Mouse (Mus musculus) liver, embryonic 13.5 days (tissue): ENCODE results near the gene AI481877. TPM values are rescaled to one million over a fixed set of nuclear protein-coding genes. Genes with fewer than 3 reads are reported as not detected.
"Not testable (repeated sequence)": the region's sequence is repeated elsewhere in the genome, so short reads cannot be mapped to it uniquely, and the experiment has no call there.

ENCODE experiments used
- ATAC-seq: fragments of 200-750 bp; cut with Nextera tagmentation; 2 replicates; pipeline ENCODE4 v1.8.0; 2017; ENCODE audit warnings: low read depth, mild to moderate bottlenecking, moderate number of reproducible peaks, moderate library complexity
- DNase-seq: peaks from one replicate; pipeline ENCODE4 v3.0.0; 2022
- H3K27ac ChIP-seq: fragments of 300-500 bp; sonication (generic); 2 replicates; pipeline ENCODE4 v1.5.1; 2015; ENCODE audit warnings: moderate library complexity, mild to moderate bottlenecking, inconsistent platforms
- H3K27me3 ChIP-seq: fragments of 300-500 bp; sonication (generic); 2 replicates; pipeline ENCODE4 v1.6.1; 2015; ENCODE audit warnings: mild to moderate bottlenecking, inconsistent platforms
- H3K36me3 ChIP-seq: fragments of 300-500 bp; sonication (generic); 2 replicates; pipeline ENCODE4 v1.6.1; 2015; ENCODE audit warnings: mild to moderate bottlenecking, inconsistent platforms
- H3K4me1 ChIP-seq: fragments of 300-500 bp; sonication (generic); replicated peaks from 2 replicates; pipeline ENCODE4 v1.6.1; 2015; ENCODE audit warnings: inconsistent platforms
- H3K4me2 ChIP-seq: fragments of 300-500 bp; sonication (generic); 2 replicates; pipeline ENCODE4 v1.6.1; 2015; ENCODE audit warnings: inconsistent platforms, mild to moderate bottlenecking, moderate library complexity
- H3K4me3 ChIP-seq: fragments of 300-500 bp; sonication (generic); replicated peaks from 2 replicates; pipeline ENCODE4 v1.5.1; 2015; ENCODE audit warnings: mild to moderate bottlenecking, inconsistent platforms
- H3K9ac ChIP-seq: fragments of 300-500 bp; sonication (generic); 2 replicates; pipeline ENCODE4 v1.6.1; 2015; ENCODE audit warnings: mild to moderate bottlenecking, inconsistent platforms
- H3K9me3 ChIP-seq: fragments of 300-500 bp; sonication (generic); replicated peaks from 2 replicates; pipeline ENCODE4 v1.6.1; 2016; ENCODE audit warnings: inconsistent platforms
- WGBS: fragments of 180-500 bp; shearing (Covaris S2); methylation state at CpG from one replicate; pipeline ENCODE4 v1.1.7; 2015; ENCODE audit not compliant: insufficient replicate concordance; 5-methylcytosine and 5-hydroxymethylcytosine counted together
- polyA plus RNA-seq: library from polyadenylated mRNA; unstranded; fragments of >200 nt; fragmentation: Nextera tagmentation; extraction: Ambion mirVana; gene quantifications from 2 replicates; pipeline ENCODE4 v1.2.1, GENCODE M21; 2015

Gene AI481877
- not detected in 2 replicates for polyA plus RNA-seq

GRCm38 (mm10) chr4:59138507-59139033 is at the start of gene AI481877:
Gene AI481877 (minus strand): TSS chr4:59138983.
- ATAC-seq, H3K27me3 ChIP-seq, H3K4me2 ChIP-seq, H3K36me3 ChIP-seq, H3K27ac ChIP-seq, H3K4me1 ChIP-seq, H3K4me3 ChIP-seq, H3K9ac ChIP-seq, H3K9me3 ChIP-seq, DNase-seq: not testable (repeated sequence)
- 61% methylated on average over 3 of the region's 6 CpGs for WGBS

DNA sequence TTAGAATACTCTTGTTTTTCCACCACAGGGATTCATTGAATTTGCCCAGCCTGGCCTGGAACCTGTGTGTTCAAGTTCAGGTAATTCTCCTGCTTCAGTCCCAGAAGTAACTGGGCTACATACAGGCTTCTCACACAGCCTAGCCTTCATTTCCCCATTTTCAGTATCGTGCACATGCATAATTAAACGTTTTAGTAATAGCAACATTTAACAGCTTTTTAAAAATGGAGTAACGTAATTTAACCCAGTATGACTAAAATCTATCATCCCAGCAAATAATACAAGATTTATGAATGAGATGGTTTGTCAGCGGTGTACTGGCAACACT is 49.7 kb upstream of the AI481877 start:
- DNase-seq: no peak
- Histone ChIP-seq H3K36me3 (no peaks in the 10 kb centered on the region), H3K4me1 (peaks cover 73% of the 10 kb centered on the region), H3K27me3 (no peaks in the 10 kb centered on the region), H3K4me3 (peak overlapping the region; percentile 97), H3K9ac (peak overlapping the region; percentile 98), H3K9me3 (no peaks in the 10 kb centered on the region), H3K27ac (peak overlapping the region; percentile 96), H3K4me2 (peak overlapping the region; percentile 90)
- WGBS: 13% methylated on average over 4 of the region's 4 CpGs
- no peak for ATAC-seq

DNA sequence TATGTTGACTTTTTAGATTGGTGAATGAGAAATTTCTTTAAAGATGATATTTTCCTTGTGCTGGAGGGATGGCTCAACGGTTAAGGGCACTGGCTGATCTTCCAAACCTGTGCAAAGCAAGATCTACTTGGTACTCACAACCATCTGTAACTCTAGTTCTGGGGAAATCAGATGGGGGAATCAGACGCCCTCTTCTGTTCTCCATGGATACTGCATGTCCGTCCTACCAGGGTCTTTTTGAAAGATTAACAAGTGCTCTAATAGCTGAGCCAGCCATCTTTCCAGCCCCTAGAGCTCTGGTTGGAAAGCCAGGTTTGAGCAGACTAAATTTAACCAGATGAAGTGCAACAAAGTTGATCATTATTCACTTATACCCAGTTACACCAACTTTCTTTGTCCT is 48.5 kb upstream of the AI481877 start:
- DNase-seq (peak; percentile 52), ATAC-seq (no peak)
- WGBS: 9% methylated on average over 3 of the region's 3 CpGs
- Histone ChIP-seq H3K36me3 (no peaks in the 10 kb centered on the region), H3K4me1 (peaks cover 67% of the 10 kb centered on the region), H3K4me2 (no peak overlapping the region), H3K27ac (no peak overlapping the region), H3K9ac (no peak overlapping the region), H3K9me3 (no peaks in the 10 kb centered on the region), H3K4me3 (no peak overlapping the region), H3K27me3 (no peaks in the 10 kb centered on the region)

GRCm38 (mm10) chr4:59185671-59186070 is 46.9 kb upstream of the AI481877 start:
- DNase-seq: no peak
- Histone ChIP-seq H3K27me3 (no peaks in the 10 kb centered on the region), H3K36me3 (no peaks in the 10 kb centered on the region), H3K4me1 (peaks cover 68% of the 10 kb centered on the region), H3K9me3 (no peaks in the 10 kb centered on the region), H3K9ac (no peak overlapping the region), H3K4me2 (no peak overlapping the region), H3K27ac (no peak overlapping the region), H3K4me3 (no peak overlapping the region)
- ATAC-seq: no peak
- 52% methylated on average over 3 of the region's 3 CpGs for WGBS

GRCm38 (mm10) chr4:59181320-59182271 is 42.8 kb upstream of the AI481877 start:
- Histone ChIP-seq H3K27me3 (no peaks in the 10 kb centered on the region), H3K36me3 (no peaks in the 10 kb centered on the region), H3K27ac (peak overlapping the region; percentile 16; the same call in 1 of the 2 replicates), H3K9me3 (no peaks in the 10 kb centered on the region), H3K9ac (no peak overlapping the region; the same call in 1 of the 2 replicates), H3K4me1 (peaks cover 42% of the 10 kb centered on the region), H3K4me3 (no peak overlapping the region), H3K4me2 (0 out of 2 replicates have a peak overlapping the region, but pooled peaks have one; percentile 0)
- DNase-seq (no peak), ATAC-seq (no peak)
- 38% methylated on average over 5 of the region's 5 CpGs for WGBS

DNA sequence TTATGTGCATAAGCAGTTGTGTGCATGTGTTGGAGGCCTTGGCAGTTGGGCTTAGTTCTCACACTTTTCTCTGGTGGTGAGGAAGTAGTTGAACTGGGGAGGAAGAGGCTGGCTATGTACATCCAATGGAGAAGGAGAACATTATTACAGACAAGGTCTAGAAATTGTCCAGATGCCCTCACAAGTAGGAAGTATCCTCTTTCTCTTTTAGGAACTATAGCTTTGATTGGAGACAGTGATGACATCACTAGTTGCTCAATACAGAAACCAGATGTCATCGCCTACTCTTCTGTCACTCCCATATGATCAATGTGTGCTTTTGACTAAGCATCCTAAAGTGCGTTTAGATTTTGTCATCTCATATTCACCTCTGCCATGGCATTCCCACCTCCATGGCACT is 38.8 kb upstream of the AI481877 start:
- Histone ChIP-seq H3K4me3 (no peak overlapping the region), H3K27ac (no peak overlapping the region), H3K9ac (no peak overlapping the region), H3K4me2 (no peak overlapping the region), H3K27me3 (no peaks in the 10 kb centered on the region), H3K4me1 (peaks cover 39% of the 10 kb centered on the region), H3K36me3 (no peaks in the 10 kb centered on the region), H3K9me3 (no peaks in the 10 kb centered on the region)
- ATAC-seq: no peak
- no peak for DNase-seq
- WGBS: 74% methylated on average over 2 of the region's 2 CpGs

DNA sequence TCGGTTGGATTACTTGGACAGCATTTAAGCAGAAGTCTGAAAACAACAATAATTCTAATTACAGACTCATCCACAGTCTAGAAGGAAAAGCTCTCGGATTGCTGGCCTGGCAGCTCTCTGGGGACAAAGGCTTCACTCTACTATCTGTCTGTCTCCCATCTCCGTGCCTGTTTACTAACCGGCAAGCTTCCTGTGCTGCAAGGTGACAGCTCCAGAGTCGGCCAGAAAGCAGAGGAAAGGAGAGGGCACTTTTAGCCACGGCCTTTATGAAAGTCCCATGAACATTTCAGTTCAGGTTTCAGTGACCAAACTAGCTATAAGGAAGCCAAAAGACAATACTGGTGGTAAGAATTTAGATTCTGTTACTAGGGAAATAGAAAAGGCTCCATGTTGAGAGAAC is 37.1 kb upstream of the AI481877 start:
- no peaks in the 10 kb centered on the region for H3K9me3 ChIP-seq
- no peaks in the 10 kb centered on the region for H3K36me3 ChIP-seq
- ATAC-seq (no peak), DNase-seq (no peak)
- H3K4me2 ChIP-seq: no peak overlapping the region
- no peaks in the 10 kb centered on the region for H3K27me3 ChIP-seq
- no peak overlapping the region for H3K4me3 ChIP-seq
- no peak overlapping the region for H3K27ac ChIP-seq
- H3K9ac ChIP-seq: no peak overlapping the region
- H3K4me1 ChIP-seq: peaks cover 26% of the 10 kb centered on the region
- 29% methylated on average over 6 of the region's 6 CpGs for WGBS

- H3K36me3 ChIP-seq: no peaks in the 10 kb centered on the region
Observed at GRCm38 (mm10) chr4:59175003-59175402, 36.2 kb upstream of the AI481877 start.

DNA sequence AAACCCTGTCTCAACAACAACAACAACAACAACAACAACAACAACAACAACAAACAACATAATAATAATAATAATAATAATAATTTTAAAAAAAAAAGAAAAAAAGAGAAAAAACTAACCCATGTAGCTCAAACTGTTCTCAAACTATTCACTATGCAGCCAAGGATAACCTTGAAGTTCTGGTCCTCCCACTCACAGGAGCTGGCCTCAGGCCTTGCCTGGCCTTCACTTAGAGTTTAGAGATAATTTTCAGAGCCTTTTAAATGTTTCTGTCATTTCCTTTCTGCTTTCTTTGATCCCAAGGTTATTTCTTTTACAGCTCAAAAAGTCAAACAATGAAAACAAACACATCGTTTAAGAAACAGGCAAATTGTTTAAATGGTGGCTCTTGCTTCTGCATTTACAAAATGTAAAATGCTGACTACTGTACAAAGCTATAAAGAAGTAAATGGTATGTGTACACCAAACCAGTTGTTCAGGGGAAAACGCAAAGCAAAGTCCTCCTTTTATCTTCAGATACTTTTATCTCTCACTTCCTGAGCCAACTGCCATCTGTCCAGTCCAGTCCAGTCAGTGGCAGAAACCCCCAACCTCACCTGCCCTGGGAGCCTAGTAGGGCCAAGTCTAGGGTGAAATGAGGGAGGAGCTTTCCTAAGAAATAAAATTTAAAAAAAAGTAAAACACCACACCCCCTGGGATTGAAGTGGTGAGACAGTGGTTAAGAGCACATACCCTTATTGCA is 34.6 kb upstream of the AI481877 start:
- Histone ChIP-seq H3K4me1 (peaks cover 33% of the 10 kb centered on the region), H3K4me3 (no peak overlapping the region), H3K27me3 (no peaks in the 10 kb centered on the region), H3K9ac (no peak overlapping the region), H3K27ac (no peak overlapping the region), H3K36me3 (no peaks in the 10 kb centered on the region), H3K4me2 (no peak overlapping the region), H3K9me3 (no peaks in the 10 kb centered on the region)
- DNase-seq: no peak
- ATAC-seq: peak; percentile 36; the same call in 1 of the 2 replicates
- WGBS: 26% methylated on average over 2 of the region's 2 CpGs

More at GRCm38 (mm10) chr4:59175003-59175402, 36.2 kb upstream of the AI481877 start:
- no peak overlapping the region for H3K27ac ChIP-seq
- 27% methylated on average over 4 of the region's 4 CpGs for WGBS
- H3K9me3 ChIP-seq: no peaks in the 10 kb centered on the region
- peaks cover 26% of the 10 kb centered on the region for H3K4me1 ChIP-seq
- no peak overlapping the region for H3K4me2 ChIP-seq
- ATAC-seq: 0 out of 2 replicates have a peak, but pooled peaks have one; percentile 48
- DNase-seq: no peak
- no peaks in the 10 kb centered on the region for H3K27me3 ChIP-seq
- no peak overlapping the region for H3K4me3 ChIP-seq
- H3K9ac ChIP-seq: no peak overlapping the region

GRCm38 (mm10) chr4:59172616-59173015 is 33.8 kb upstream of the AI481877 start:
- H3K4me3 ChIP-seq: no peak overlapping the region
- DNase-seq (no peak), ATAC-seq (no peak)
- 49% methylated on average over 2 of the region's 2 CpGs for WGBS
- H3K27me3 ChIP-seq: no peaks in the 10 kb centered on the region
- no peaks in the 10 kb centered on the region for H3K36me3 ChIP-seq
- no peak overlapping the region for H3K4me2 ChIP-seq
- H3K27ac ChIP-seq: no peak overlapping the region
- peaks cover 33% of the 10 kb centered on the region for H3K4me1 ChIP-seq
- H3K9me3 ChIP-seq: no peaks in the 10 kb centered on the region
- H3K9ac ChIP-seq: no peak overlapping the region

DNA sequence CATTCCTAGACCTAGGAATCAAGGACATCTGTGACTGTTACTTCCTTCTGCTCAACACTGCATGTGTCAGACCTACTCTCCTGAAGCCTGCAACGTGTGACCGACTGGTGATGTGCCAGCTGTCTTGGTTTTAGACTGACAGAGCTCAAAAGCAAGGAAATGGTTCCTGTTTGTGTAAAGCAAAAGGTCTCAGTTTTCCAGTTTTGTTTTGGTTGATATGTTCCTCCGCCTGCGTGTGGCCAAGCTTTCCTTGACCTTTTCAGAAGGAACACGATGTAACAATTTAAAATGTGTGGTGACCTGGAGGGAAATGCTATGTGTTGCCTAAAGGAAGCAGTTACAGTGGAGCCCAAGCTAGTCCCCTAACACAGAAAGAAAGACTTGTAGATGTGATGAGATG is 31.2 kb upstream of the AI481877 start:
- H3K9me3 ChIP-seq: no peaks in the 10 kb centered on the region
- no peak overlapping the region for H3K4me2 ChIP-seq
- WGBS: 64% methylated on average over 5 of the region's 5 CpGs
- H3K4me1 ChIP-seq: peaks cover 31% of the 10 kb centered on the region
- H3K27ac ChIP-seq: no peak overlapping the region
- no peaks in the 10 kb centered on the region for H3K36me3 ChIP-seq
- no peak for ATAC-seq
- DNase-seq: no peak
- no peak overlapping the region for H3K4me3 ChIP-seq
- H3K9ac ChIP-seq: no peak overlapping the region
- no peaks in the 10 kb centered on the region for H3K27me3 ChIP-seq
